ENCODE assay signal across 8 mouse cellular contexts in genomic region chr11:98966499-98967141, GRCm38 (mm10). TPM values are rescaled to one million over a fixed set of nuclear protein-coding genes. Genes with fewer than 3 reads are reported as not detected.
DNase-seq lines count a peak whose midpoint lies in the region; ATAC-seq lines count a peak whose summit lies in the region.
"Had no signal": no experiment of that assay in that cellular context is flagged by ENCODE, and none has a peak within 500 bp of the region (broad histone marks: within the 10 kb centered on the region; RNA-seq: fewer than 3 reads in every experiment).

No protein-coding gene starts in this region.

- ATAC-seq in forebrain, embryonic 14.5 days: 0 out of 2 replicates have a peak, but pooled peaks have one; percentile 10

- no peak overlapping the region for H3K4me3 ChIP-seq in forebrain, embryonic 14.5 days (ENCODE audit: low read depth, low read length)
- peak overlapping the region; percentile 74; the same call in 1 of the 2 replicates for H3K4me3 ChIP-seq in midbrain, embryonic 10.5 days
- H3K4me3 ChIP-seq: erythroblast, embryonic 14.5 days had no signal

- H3K4me1 ChIP-seq in forebrain, embryonic 14.5 days (ENCODE audit: control insufficient read depth, insufficient read depth, low read length): peaks cover 97% of the 10 kb centered on the region
- peaks cover 99% of the 10 kb centered on the region for H3K4me1 ChIP-seq in midbrain, embryonic 10.5 days

- 39% methylated on average over 9 of the region's 9 CpGs for WGBS in forebrain, embryonic 14.5 days
- WGBS in midbrain, embryonic 10.5 days: 44% methylated on average over 9 of the region's 9 CpGs

- intact Hi-C loops in heart, postnatal 25 days (cut with DNase I): no loop called here

- peaks cover 10% of the 10 kb centered on the region for H3K36me3 ChIP-seq in forebrain, embryonic 14.5 days (ENCODE audit: control insufficient read depth, insufficient read depth, low read length)
- peaks cover 31% of the 10 kb centered on the region for H3K36me3 ChIP-seq in midbrain, embryonic 10.5 days

- peak overlapping the region; percentile 100; the same call in 1 of the 2 replicates for H3K4me2 ChIP-seq in forebrain, embryonic 14.5 days (ENCODE audit: low read length)

- peak overlapping the region; percentile 94; the same call in 1 of the 2 replicates for H3K27ac ChIP-seq in forebrain, embryonic 14.5 days (ENCODE audit: low read depth, low read length)
- H3K27ac ChIP-seq in midbrain, embryonic 10.5 days (replicated peaks): peak overlapping the region; percentile 85

- H3K27me3 ChIP-seq in forebrain, embryonic 14.5 days (replicated peaks; ENCODE audit: control insufficient read depth, insufficient read depth, low read length): peaks cover 7% of the 10 kb centered on the region; the same call in 1 of the 2 replicates
- H3K27me3 ChIP-seq in midbrain, embryonic 10.5 days (ENCODE audit: low read depth, poor library complexity, severe bottlenecking): peaks cover 60% of the 10 kb centered on the region

- DNase-seq in Muller cell, postnatal 12 days (ENCODE audit: inconsistent ontology term): peak; percentile 92
- DNase-seq in brain, adult 2 months (ENCODE audit: low read depth, low spot score): peak; percentile 85
- DNase-seq in forebrain, embryonic 14.5 days (ENCODE audit: low spot score): peak; percentile 84
- DNase-seq in heart, postnatal 25 days (ENCODE audit: low spot score): peak; percentile 83
- peak; percentile 77 to 83 for DNase-seq in layer of hippocampus, postnatal 36 days
- DNase-seq in midbrain, embryonic 10.5 days (ENCODE audit: low spot score): peak; percentile 65
- DNase-seq in right cerebral cortex, postnatal 4 days: peak; percentile 67

- H3K9me3 ChIP-seq in forebrain, embryonic 14.5 days (replicated peaks; ENCODE audit: control insufficient read depth, low read length): no peaks in the 10 kb centered on the region
- H3K9me3 ChIP-seq in midbrain, embryonic 10.5 days (replicated peaks): no peaks in the 10 kb centered on the region

- H3K9ac ChIP-seq in forebrain, embryonic 14.5 days (ENCODE audit: low read length): 0 out of 2 replicates have a peak overlapping the region, but pooled peaks have one; percentile 0

RNA-seq across cellular contexts. Expression of gene Gjd3, which starts 16.2 kb away (rescaled TPM):
- polyA plus RNA-seq in forebrain, embryonic 14.5 days (2014; fragmentation: Nextera tagmentation; extraction: Ambion mirVana): 0.27 and 0.28 TPM in 2 replicates
- total RNA-seq in heart, postnatal 25 days (2021): 1 to 10 TPM in 1 of 2 experiments, under 1 TPM in 1; 0.52 to 1.1 TPM
- 1 to 10 TPM in 1 of 2 experiments, under 1 TPM in 1; 0.96 to 1.1 TPM for total RNA-seq in layer of hippocampus, postnatal 36 days (2021)
- 0.16 TPM in 1 of 2 replicates, not detected in the other for polyA plus RNA-seq in midbrain, embryonic 10.5 days (2016; fragmentation: Nextera tagmentation; extraction: Ambion mirVana)
- polyA plus RNA-seq: erythroblast, embryonic 14.5 days had no signal

RNA-seq across cellular contexts. Expression of gene Rara, which starts 39.0 kb away (rescaled TPM):
- polyA plus RNA-seq in forebrain, embryonic 14.5 days (2014; fragmentation: Nextera tagmentation; extraction: Ambion mirVana): 8.2 and 9.8 TPM in 2 replicates
- total RNA-seq in heart, postnatal 25 days (2021): 10 to 100 TPM; 11.8 TPM
- 10 to 100 TPM; 18.5 to 18.7 TPM for total RNA-seq in layer of hippocampus, postnatal 36 days (2021)
- 15.5 and 16.1 TPM in 2 replicates for polyA plus RNA-seq in midbrain, embryonic 10.5 days (2016; fragmentation: Nextera tagmentation; extraction: Ambion mirVana)

RNA-seq across cellular contexts. Expression of gene Top2a, which starts 57.4 kb away (rescaled TPM):
- 135 and 150 TPM in 2 replicates for polyA plus RNA-seq in forebrain, embryonic 14.5 days (2014; fragmentation: Nextera tagmentation; extraction: Ambion mirVana)
- 1 to 10 TPM; 4.2 to 4.6 TPM for total RNA-seq in heart, postnatal 25 days (2021)
- 1 to 10 TPM; 2.7 to 3.3 TPM for total RNA-seq in layer of hippocampus, postnatal 36 days (2021)
- 357 and 364 TPM in 2 replicates for polyA plus RNA-seq in midbrain, embryonic 10.5 days (2016; fragmentation: Nextera tagmentation; extraction: Ambion mirVana)

RNA-seq across cellular contexts. Expression of gene Cdc6, which starts 59.0 kb away (rescaled TPM):
- 14.1 and 16.4 TPM in 2 replicates for polyA plus RNA-seq in forebrain, embryonic 14.5 days (2014; fragmentation: Nextera tagmentation; extraction: Ambion mirVana)
- total RNA-seq in heart, postnatal 25 days (2021): under 1 TPM; 0.28 to 0.52 TPM
- under 1 TPM; 0.50 to 0.88 TPM for total RNA-seq in layer of hippocampus, postnatal 36 days (2021)
- polyA plus RNA-seq in midbrain, embryonic 10.5 days (2016; fragmentation: Nextera tagmentation; extraction: Ambion mirVana): 53.3 and 67.8 TPM in 2 replicates
